Mouse (Mus musculus): Measurements from ENCODE around the gene Sult1a1.

GRCm38 (mm10) chr7:126665269-126665668, 11.0 kb downstream of the Sult1a1 start:
- TF ChIP-seq POLR2A (IDR thresholded peaks at IDR 0.05; ENCODE audit: extremely low read depth, insufficient read depth, low read length) (no peak), CTCF (IDR thresholded peaks at IDR 0.05; ENCODE audit: low read depth, low read length) (no peak)

Data from liver, adult 2 months (tissue).